Mouse (Mus musculus) Patski (cell line): Measurements from ENCODE around the gene Gpr88. TPM values are rescaled to one million over a fixed set of nuclear protein-coding genes. Genes with fewer than 3 reads are reported as not detected.

Experiments used
- ATAC-seq: fragments of 100-300 bp; one replicate; pipeline ENCODE4 v1.8.0; 2021
- CTCF ChIA-PET: fragments of 350-600 bp; sonication (Branson Sonifier 250); formaldehyde crosslinking; loops from one replicate; lab custom pipeline; 2022; ENCODE audit warnings: inconsistent platforms; lab: Charles Lee
- POLR2A ChIA-PET: fragments of 350-600 bp; sonication (Branson Sonifier 250); formaldehyde crosslinking; loops from one replicate; lab custom pipeline; 2022; ENCODE audit warnings: antibody characterized with exemption, inconsistent platforms; lab: Charles Lee
- DNase-seq: peaks from one replicate; pipeline ENCODE4 v3.0.0-alpha.2; 2011; ENCODE audit warnings: low read depth, low spot score
- H3K27me3 ChIP-seq: fragments of 371-371 bp; one replicate; pipeline ENCODE4 v1.5.1; 2021
- CTCF ChIP-seq: fragments of 100-300 bp; IDR thresholded peaks from one replicate; pipeline ENCODE4 v1.5.1; 2021
- in situ Hi-C: fragments of 300-500 bp; cut with MboI; formaldehyde crosslinking; loops from 3 replicates; pipeline ENCODE4 v1.11.1; 2018; ENCODE audit warnings: low pct_unique_long_range_greater_than_20kb, mixed read lengths
- polyA plus RNA-seq: library from polyadenylated mRNA; unstranded; gene quantifications from one replicate; pipeline ENCODE4 v1.2.3, GENCODE M21; 2021

The Gpr88 gene
- polyA plus RNA-seq = 0.50 TPM

GRCm38 (mm10) chr3:116253077-116253531, at the start of gene Gpr88:
Gpr88 (minus strand) TSS chr3:116253503.
- ATAC-seq = no peak
- no peak for TF ChIP-seq CTCF
- DNase-seq = no peak
- ChIA-PET POLR2A (interaction anchor here (0.7 to 1.0 kb wide), 2 partner anchors 9 to 21 kb away, joined by 3 to 4 read pairs; no protein-coding TSS in a partner anchor), CTCF (interaction anchor here (1.1 to 1.4 kb wide), 3 partner anchors 9 to 212 kb away, joined by 3 to 5 read pairs (median 5); no protein-coding TSS in a partner anchor)
- in situ Hi-C loops = no loop called here
- H3K27me3 ChIP-seq = peaks cover 7% of the 10 kb centered on the region

DNA sequence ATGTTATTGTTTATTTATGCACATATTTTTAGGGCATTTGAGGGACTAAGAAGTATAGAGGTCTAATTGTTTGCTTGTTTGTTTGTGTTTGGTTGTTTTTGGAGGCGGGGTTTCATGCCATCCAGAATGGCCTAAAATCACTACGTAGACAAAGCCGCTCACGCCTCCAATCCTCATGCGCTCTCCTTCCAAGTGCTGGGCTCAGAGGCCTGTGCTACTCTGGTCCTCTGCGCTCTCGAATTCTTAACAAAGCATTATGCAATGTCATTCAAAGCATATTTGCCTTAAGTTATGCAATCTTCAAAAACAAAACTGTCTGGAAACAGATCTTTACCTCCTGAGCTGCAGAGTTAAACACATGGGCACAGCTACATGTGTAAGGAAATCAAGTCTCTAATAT, 49.3 kb upstream of the Gpr88 start:
- DNase-seq (no peak), ATAC-seq (no peak)
- no peak for TF ChIP-seq CTCF
- CTCF ChIA-PET = interaction anchor here (0.9 to 1.2 kb wide), 2 partner anchors 25 to 27 kb away, joined by 3 read pairs; no protein-coding TSS in a partner anchor
- no peaks in the 10 kb centered on the region for H3K27me3 ChIP-seq
- POLR2A ChIA-PET = no interaction called here
- in situ Hi-C loops = no loop called here

DNA sequence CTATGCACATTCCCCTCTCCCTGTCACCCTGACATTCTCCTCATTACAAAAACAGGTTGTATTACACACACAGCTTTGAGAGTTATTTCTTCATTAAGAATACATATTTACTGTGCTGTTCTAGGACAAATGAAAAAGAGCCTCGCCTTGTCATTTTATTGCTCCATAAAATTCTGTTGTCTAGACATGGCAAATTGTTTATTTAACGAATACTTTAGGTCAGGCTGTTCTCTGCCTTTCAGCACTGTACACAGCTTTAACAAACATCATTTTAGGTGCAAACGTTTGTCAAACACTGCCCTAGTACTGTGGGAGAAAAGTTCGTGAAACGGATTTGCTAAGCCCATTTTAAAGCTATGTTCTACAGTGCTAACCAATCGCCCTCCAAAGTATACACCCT, 48.5 kb upstream of the Gpr88 start:
- in situ Hi-C loops = no loop called here
- ATAC-seq = no peak

GRCm38 (mm10) chr3:116298727-116299126, 45.4 kb upstream of the Gpr88 start:
- ATAC-seq (no peak), DNase-seq (no peak)
- no peak for TF ChIP-seq CTCF
- ChIA-PET POLR2A (no interaction called here), CTCF (interaction anchor here (2.7 kb wide), 1 partner anchor 11 kb away, joined by 12 read pairs; no protein-coding TSS in a partner anchor)
- in situ Hi-C loops = no loop called here
- no peaks in the 10 kb centered on the region for H3K27me3 ChIP-seq

More for the DNA sequence above, 48.5 kb upstream of the Gpr88 start:
- ChIA-PET CTCF (interaction anchor here (0.8 to 1.2 kb wide), 5 partner anchors 9 to 26 kb away, joined by 3 read pairs; no protein-coding TSS in a partner anchor), POLR2A (no interaction called here)
- no peaks in the 10 kb centered on the region for H3K27me3 ChIP-seq
- no peak for TF ChIP-seq CTCF
- no peak for DNase-seq

- in situ Hi-C loops = no loop called here
- H3K27me3 ChIP-seq = no peaks in the 10 kb centered on the region
- ChIA-PET POLR2A (no interaction called here), CTCF (interaction anchor here (2.7 kb wide), 1 partner anchor 12 kb away, joined by 12 read pairs; no protein-coding TSS in a partner anchor)
- no peak for TF ChIP-seq CTCF
- ATAC-seq (no peak), DNase-seq (no peak)
Observed at GRCm38 (mm10) chr3:116298003-116298402, 44.7 kb upstream of the Gpr88 start.

DNA sequence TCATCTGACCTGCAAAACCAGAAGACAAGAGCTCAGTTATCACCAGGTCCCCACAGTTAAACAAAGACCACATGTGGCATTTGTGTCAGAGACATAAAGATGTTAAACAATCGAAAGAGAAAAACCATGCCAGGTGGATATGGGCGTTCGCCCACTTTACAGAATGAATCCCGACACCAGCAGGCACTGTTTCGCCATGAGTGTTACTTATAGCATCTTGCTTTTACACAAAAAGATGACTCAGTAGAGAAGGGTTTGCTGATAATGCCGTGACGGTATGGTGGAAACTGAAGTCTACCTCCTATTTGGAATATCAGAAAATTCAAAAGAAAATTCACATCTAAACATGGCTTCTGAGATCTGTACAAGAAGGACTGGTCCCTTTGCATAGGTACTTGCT, 43.9 kb upstream of the Gpr88 start:
- ATAC-seq (no peak), DNase-seq (no peak)
- H3K27me3 ChIP-seq = no peaks in the 10 kb centered on the region
- CTCF ChIA-PET = no interaction called here
- in situ Hi-C loops = no loop called here
- TF ChIP-seq CTCF = no peak
- POLR2A ChIA-PET = no interaction called here

GRCm38 (mm10) chr3:116290041-116290815, 36.9 kb upstream of the Gpr88 start:
- in situ Hi-C loops = no loop called here
- ChIA-PET POLR2A (no interaction called here), CTCF (no interaction called here)
- TF ChIP-seq CTCF = no peak
- ATAC-seq (no peak), DNase-seq (no peak)
- H3K27me3 ChIP-seq = no peaks in the 10 kb centered on the region

DNA sequence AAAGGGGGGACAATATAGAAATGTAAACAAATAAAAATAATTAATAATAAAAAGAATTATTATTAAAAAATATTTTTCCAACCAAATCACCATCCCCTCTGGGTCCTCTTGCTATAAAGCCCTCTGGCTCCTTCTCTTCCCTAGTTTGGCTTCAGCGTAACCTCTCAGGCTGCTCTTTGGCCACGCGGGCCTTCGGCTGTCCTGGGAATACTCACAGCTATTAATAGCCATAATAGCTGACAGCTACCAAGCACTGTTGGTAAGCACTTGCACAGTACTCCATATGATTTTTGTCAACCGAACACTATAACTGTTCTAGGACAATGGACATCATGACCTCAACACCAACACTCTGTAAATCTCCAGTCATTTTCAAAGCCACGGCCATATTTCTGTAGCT, 35.5 kb upstream of the Gpr88 start:
- TF ChIP-seq CTCF = no peak
- ChIA-PET CTCF (interaction anchor here (0.6 kb wide), 1 partner anchor 18 kb away, joined by 3 read pairs; no protein-coding TSS in a partner anchor), POLR2A (no interaction called here)
- H3K27me3 ChIP-seq = no peaks in the 10 kb centered on the region
- in situ Hi-C loops = no loop called here
- DNase-seq (no peak), ATAC-seq (no peak)

DNA sequence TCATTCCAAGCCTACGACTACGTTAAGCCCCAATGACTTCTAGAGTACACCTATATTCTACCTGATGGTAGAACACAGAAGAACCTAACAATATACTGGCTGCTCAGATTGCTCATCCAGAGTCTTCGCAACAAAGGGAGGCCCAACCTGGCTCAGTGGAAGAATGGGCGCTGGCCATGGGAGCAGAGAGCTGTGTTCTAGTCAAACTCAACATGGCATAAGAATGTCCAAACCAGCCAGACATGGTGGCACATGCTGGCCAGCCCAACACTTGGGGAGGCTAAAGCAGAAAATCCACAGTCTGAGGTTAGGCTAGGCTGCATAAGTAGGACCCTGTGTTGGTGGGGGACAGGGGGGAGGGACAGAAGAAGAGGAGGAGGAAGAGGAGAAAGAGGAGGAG, 31.4 kb upstream of the Gpr88 start:
- no peak for TF ChIP-seq CTCF
- ChIA-PET POLR2A (interaction anchor here (0.7 kb wide), 1 partner anchor 78 kb away, joined by 5 read pairs; no protein-coding TSS in a partner anchor), CTCF (interaction anchor here (1.1 kb wide), 1 partner anchor 15 kb away, joined by 3 read pairs; no protein-coding TSS in a partner anchor)
- H3K27me3 ChIP-seq = no peaks in the 10 kb centered on the region
- ATAC-seq (no peak), DNase-seq (no peak)
- in situ Hi-C loops = no loop called here

DNA sequence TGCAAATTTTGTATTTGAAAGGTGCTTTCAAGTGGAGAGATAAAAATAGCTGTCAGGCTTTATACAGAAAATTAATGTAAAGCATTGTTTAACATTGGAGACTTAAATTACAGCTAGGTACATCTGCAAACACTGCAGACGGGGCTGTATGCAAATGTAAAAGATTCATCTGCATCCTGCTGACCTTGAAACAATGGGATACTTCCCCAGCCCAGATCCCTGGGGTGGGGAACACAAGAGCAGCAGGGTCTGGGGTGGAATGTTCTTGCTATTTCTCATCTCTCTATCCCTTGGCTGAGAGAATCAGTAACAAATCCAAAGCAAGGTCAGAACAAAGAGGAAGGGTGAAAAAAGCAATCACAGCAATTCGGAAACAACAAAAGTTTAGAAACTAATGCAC, 30.7 kb upstream of the Gpr88 start:
- CTCF ChIA-PET = interaction anchor here (0.9 to 1.6 kb wide), 4 partner anchors 10 to 26 kb away, joined by 3 to 5 read pairs (median 3); no protein-coding TSS in a partner anchor
- in situ Hi-C loops = no loop called here
- no peak for DNase-seq
- TF ChIP-seq CTCF = no peak
- no peak for ATAC-seq
- POLR2A ChIA-PET = no interaction called here
- H3K27me3 ChIP-seq = no peaks in the 10 kb centered on the region

GRCm38 (mm10) chr3:116281663-116282062, 28.4 kb upstream of the Gpr88 start:
- in situ Hi-C loops = no loop called here
- no peaks in the 10 kb centered on the region for H3K27me3 ChIP-seq
- no peak for TF ChIP-seq CTCF
- no peak for ATAC-seq
- ChIA-PET POLR2A (interaction anchor here (0.6 kb wide), 1 partner anchor 16 kb away, joined by 3 read pairs; no protein-coding TSS in a partner anchor), CTCF (interaction anchor here (1.5 kb wide), 1 partner anchor 16 kb away, joined by 4 read pairs; no protein-coding TSS in a partner anchor)
- no peak for DNase-seq
